Mouse (Mus musculus): ENCODE measurements around the gene Tcaim. TPM values are rescaled to one million over a fixed set of nuclear protein-coding genes. Genes with fewer than 3 reads are reported as not detected.

The Tcaim gene
- polyA plus RNA-seq, 2 experiments = 6.1 to 7.3 TPM

DNA sequence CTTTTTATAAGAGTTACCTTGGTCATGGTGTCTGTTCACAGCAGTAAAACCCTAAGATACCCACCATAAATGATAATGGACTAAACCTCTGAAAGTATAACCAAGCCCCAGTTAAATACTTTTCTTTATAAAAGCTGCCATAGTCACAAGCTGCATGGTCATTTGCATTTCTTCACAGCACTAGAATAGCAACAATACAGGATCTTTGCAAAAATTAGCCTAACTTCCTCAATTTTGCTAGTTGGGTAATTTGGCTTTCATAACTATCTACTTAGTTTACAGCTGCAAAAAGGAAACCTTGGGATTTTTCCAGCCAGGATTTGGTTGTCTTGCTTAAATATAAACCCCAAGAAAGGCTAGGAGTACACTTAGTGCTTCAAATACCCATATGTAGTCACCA, 55.4 kb downstream of the Tcaim start:
- TF ChIP-seq POLR2A (IDR thresholded peaks at IDR 0.05; ENCODE audit: borderline replicate concordance, extremely low read depth, insufficient read depth, insufficient read length) = no peak
- Histone ChIP-seq H3K36me3 (ENCODE audit: control insufficient read depth, insufficient read depth, low read length) (peaks cover 65% of the 10 kb centered on the region), H3K27me3 (ENCODE audit: control insufficient read depth, insufficient read depth, low read length) (no peaks in the 10 kb centered on the region), H3K9me3 (ENCODE audit: control insufficient read depth, low read length) (peaks cover 20% of the 10 kb centered on the region), H3K4me2 (replicated peaks; ENCODE audit: low read depth, low read length, severe bottlenecking) (no peak overlapping the region), H3K4me1 (ENCODE audit: control insufficient read depth, insufficient read depth, low read length) (peaks cover 8% of the 10 kb centered on the region), H3K27ac (replicated peaks; ENCODE audit: low read depth, low read length) (no peak overlapping the region), H3K4me3 (replicated peaks; ENCODE audit: low read length) (no peak overlapping the region), H3K9ac (ENCODE audit: low read depth, low read length, severe bottlenecking) (no peak overlapping the region)
- no peak for DNase-seq (ENCODE audit: low spot score)
- ATAC-seq (ENCODE audit: low FRiP score, low read depth) = no peak

DNA sequence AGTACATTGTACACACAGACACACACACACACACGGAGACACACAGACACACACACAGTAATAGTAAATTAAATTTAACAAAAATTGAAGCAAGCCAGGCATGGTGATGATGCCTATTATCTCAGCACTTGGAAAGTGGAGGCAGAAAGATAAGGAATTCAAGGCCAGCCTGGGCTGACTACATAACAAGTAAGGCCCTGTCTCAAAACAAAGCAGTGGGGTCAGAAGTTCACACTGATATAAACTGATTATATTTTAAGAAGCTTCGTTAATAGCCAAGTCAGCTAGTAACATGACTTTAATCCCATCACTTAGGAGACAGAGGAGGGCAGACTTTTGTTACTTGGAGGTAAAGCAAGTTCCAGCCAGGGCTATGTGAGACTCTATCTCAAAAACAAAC, 58.4 kb downstream of the Tcaim start:
- Histone ChIP-seq H3K4me1 (ENCODE audit: control insufficient read depth, insufficient read depth, low read length) (peaks cover 8% of the 10 kb centered on the region), H3K4me3 (replicated peaks; ENCODE audit: low read length) (no peak overlapping the region), H3K27me3 (ENCODE audit: control insufficient read depth, insufficient read depth, low read length) (no peaks in the 10 kb centered on the region), H3K36me3 (ENCODE audit: control insufficient read depth, insufficient read depth, low read length) (peaks cover 37% of the 10 kb centered on the region), H3K9me3 (ENCODE audit: control insufficient read depth, low read length) (peaks cover 19% of the 10 kb centered on the region), H3K4me2 (replicated peaks; ENCODE audit: low read depth, low read length, severe bottlenecking) (no peak overlapping the region), H3K27ac (replicated peaks; ENCODE audit: low read depth, low read length) (no peak overlapping the region), H3K9ac (ENCODE audit: low read depth, low read length, severe bottlenecking) (no peak overlapping the region)
- DNase-seq (ENCODE audit: low spot score) (no peak), ATAC-seq (ENCODE audit: low FRiP score, low read depth) (no peak)
- no peak for TF ChIP-seq POLR2A (IDR thresholded peaks at IDR 0.05; ENCODE audit: borderline replicate concordance, extremely low read depth, insufficient read depth, insufficient read length)
- WGBS = 94% methylated on average over 2 of the region's 2 CpGs

- no peak for DNase-seq (ENCODE audit: low spot score)
- Histone ChIP-seq H3K27ac (replicated peaks; ENCODE audit: low read depth, low read length) (no peak overlapping the region), H3K4me3 (replicated peaks; ENCODE audit: low read length) (peak overlapping the region; percentile 71), H3K4me2 (replicated peaks; ENCODE audit: low read depth, low read length, severe bottlenecking) (peak overlapping the region; percentile 75), H3K36me3 (ENCODE audit: control insufficient read depth, insufficient read depth, low read length) (peaks cover 26% of the 10 kb centered on the region), H3K9ac (ENCODE audit: low read depth, low read length, severe bottlenecking) (peak overlapping the region; percentile 89), H3K27me3 (ENCODE audit: control insufficient read depth, insufficient read depth, low read length) (no peaks in the 10 kb centered on the region), H3K9me3 (ENCODE audit: control insufficient read depth, low read length) (peaks cover 15% of the 10 kb centered on the region), H3K4me1 (ENCODE audit: control insufficient read depth, insufficient read depth, low read length) (peaks cover 8% of the 10 kb centered on the region)
- no peak for TF ChIP-seq POLR2A (IDR thresholded peaks at IDR 0.05; ENCODE audit: borderline replicate concordance, extremely low read depth, insufficient read depth, insufficient read length)
- WGBS = 66% methylated on average over 3 of the region's 3 CpGs
- no peak for ATAC-seq (ENCODE audit: low FRiP score, low read depth)
Measured at GRCm38 (mm10) chr9:122864848-122865247, 59.5 kb downstream of the Tcaim start.

- Histone ChIP-seq H3K27me3 (ENCODE audit: control insufficient read depth, insufficient read depth, low read length) (no peaks in the 10 kb centered on the region), H3K9me3 (ENCODE audit: control insufficient read depth, low read length) (peaks cover 9% of the 10 kb centered on the region), H3K4me3 (replicated peaks; ENCODE audit: low read length) (peak within 1 kb of the TSS; percentile 71), H3K36me3 (ENCODE audit: control insufficient read depth, insufficient read depth, low read length) (peaks cover 17% of the 10 kb centered on the region), H3K9ac (ENCODE audit: low read depth, low read length, severe bottlenecking) (peak within 1 kb of the TSS; percentile 89), H3K4me2 (replicated peaks; ENCODE audit: low read depth, low read length, severe bottlenecking) (peak within 1 kb of the TSS; percentile 75), H3K27ac (replicated peaks; ENCODE audit: low read depth, low read length) (peak within 1 kb of the TSS; percentile 68), H3K4me1 (ENCODE audit: control insufficient read depth, insufficient read depth, low read length) (peaks cover 8% of the 10 kb centered on the region)
- DNase-seq (ENCODE audit: low spot score) (peak; percentile 89), ATAC-seq (ENCODE audit: low FRiP score, low read depth) (peak; percentile 90)
- WGBS = 1% methylated on average over 34 of the region's 34 CpGs
- TF ChIP-seq POLR2A (IDR thresholded peaks at IDR 0.05; ENCODE audit: borderline replicate concordance, extremely low read depth, insufficient read depth, insufficient read length) = 0 out of 2 replicates have a peak, but pooled peaks have one; percentile 57
Measured at GRCm38 (mm10) chr9:122865697-122866166, 60.4 kb downstream of the Tcaim start, which contains the start of gene Zfp445. Zfp445 (minus strand) TSS chr9:122866006.

- Histone ChIP-seq H3K9ac (ENCODE audit: low read depth, low read length, severe bottlenecking) (peak overlapping the region; percentile 89; the same call in 1 of the 2 replicates), H3K9me3 (ENCODE audit: control insufficient read depth, low read length) (peaks cover 4% of the 10 kb centered on the region), H3K27me3 (ENCODE audit: control insufficient read depth, insufficient read depth, low read length) (no peaks in the 10 kb centered on the region), H3K4me3 (replicated peaks; ENCODE audit: low read length) (peak overlapping the region; percentile 71), H3K36me3 (ENCODE audit: control insufficient read depth, insufficient read depth, low read length) (peaks cover 13% of the 10 kb centered on the region), H3K4me1 (ENCODE audit: control insufficient read depth, insufficient read depth, low read length) (peaks cover 8% of the 10 kb centered on the region), H3K4me2 (replicated peaks; ENCODE audit: low read depth, low read length, severe bottlenecking) (peak overlapping the region; percentile 75), H3K27ac (replicated peaks; ENCODE audit: low read depth, low read length) (no peak overlapping the region)
- WGBS = 85% methylated on average over 4 of the region's 4 CpGs
- 0 out of 2 replicates have a peak, but pooled peaks have one; percentile 11 for ATAC-seq (ENCODE audit: low FRiP score, low read depth)
- TF ChIP-seq POLR2A (IDR thresholded peaks at IDR 0.05; ENCODE audit: borderline replicate concordance, extremely low read depth, insufficient read depth, insufficient read length) = no peak
- no peak for DNase-seq (ENCODE audit: low spot score)
Measured at GRCm38 (mm10) chr9:122866192-122866591, 60.9 kb downstream of the Tcaim start.

All from limb, embryonic 14.5 days (tissue).